Mouse (Mus musculus): ENCODE data around the gene Frmd7.

Gene Frmd7

DNA sequence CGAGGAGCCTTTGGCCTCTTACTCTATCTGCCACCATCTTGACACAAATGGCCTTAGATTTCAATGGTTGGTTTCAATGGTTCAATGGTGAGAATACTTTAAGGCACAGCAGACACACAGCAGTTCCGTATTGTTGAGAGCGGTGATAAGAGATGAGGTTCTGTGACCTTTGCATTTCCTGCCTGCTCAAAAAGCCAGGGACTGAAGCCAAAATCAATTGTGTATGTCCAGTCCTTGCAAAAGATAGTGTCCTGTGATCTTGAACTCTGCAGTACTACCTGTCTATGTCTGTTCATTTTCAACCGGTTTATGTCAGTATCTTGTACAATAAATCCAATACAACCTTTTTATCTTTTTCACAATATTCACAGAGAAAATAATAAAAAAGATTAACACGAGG, 77.8 kb downstream of the Frmd7 start:
- no peak for DNase-seq (ENCODE audit: low read depth)

DNA sequence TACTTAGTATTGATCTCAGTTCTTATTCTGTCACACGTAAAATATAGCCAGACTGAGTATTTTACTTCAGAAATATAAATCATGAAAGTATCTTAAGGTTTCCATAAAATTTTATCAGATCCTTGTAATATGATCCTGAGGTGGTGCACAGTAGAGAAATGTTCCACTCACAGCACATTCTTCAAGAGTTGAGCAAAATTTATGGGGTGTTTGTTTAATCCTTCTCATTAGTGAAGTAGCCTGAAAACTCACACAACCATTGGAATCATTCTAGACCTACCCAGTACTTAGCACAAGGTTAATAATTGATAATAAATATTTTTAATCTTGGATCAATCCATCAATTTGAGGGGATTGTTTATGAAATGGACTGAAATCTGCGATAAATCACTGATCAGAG, 78.7 kb downstream of the Frmd7 start:
- no peak for DNase-seq (ENCODE audit: low read depth)

DNA sequence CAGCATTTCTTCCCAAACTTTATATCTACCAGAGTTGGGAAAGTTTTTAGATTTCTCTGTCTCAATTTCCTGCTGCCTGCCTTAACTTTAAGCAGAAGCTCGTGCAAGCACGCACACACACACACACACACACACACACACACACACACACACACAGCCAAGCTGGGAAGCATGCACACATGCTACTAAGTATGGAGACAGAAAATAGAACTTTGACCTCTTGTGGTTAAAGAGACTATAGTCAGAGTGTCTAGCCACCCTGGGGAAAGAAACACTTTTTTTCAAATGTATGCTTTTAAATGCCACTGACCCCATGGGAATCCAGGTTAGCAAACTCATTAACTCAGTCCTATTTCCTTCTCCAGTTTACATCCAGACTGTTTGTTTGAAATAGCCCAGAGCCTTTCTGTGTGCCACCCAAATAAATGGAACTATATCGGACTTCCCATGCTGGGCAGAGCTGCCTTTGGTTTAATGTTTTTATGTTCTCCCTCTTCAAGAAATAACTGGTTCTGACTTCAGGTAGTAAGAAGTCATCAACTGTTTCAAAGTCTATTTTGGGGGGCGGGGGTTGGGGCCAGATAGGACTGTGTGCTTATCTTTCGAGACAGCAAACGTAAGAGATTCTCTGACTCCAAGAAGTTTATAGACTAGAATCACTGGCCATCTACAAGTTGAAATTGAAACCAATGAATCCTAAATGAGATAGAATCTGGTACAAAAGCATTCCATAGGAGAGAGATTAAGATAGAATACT, 91.9 kb downstream of the Frmd7 start:
- no peak for DNase-seq (ENCODE audit: low read depth)
